Mouse (Mus musculus) embryonic facial prominence, embryonic 15.5 days (tissue): ENCODE data around the gene Tnr. TPM values are rescaled to one million over a fixed set of nuclear protein-coding genes. Genes with fewer than 3 reads are reported as not detected.

Experiments
- ATAC-seq: fragments of 200-750 bp; cut with Nextera tagmentation; 2 replicates; pipeline ENCODE4 v1.8.0; 2017; ENCODE audit warnings: low read depth, moderate TSS enrichment; ENCODE audit not compliant: insufficient number of reproducible peaks, low FRiP score, low TSS enrichment
- H3K27ac ChIP-seq: fragments of 300-500 bp; sonication (generic); replicated peaks from 2 replicates; pipeline ENCODE4 v1.5.1; 2015; ENCODE audit warnings: mild to moderate bottlenecking, inconsistent platforms
- H3K27me3 ChIP-seq: fragments of 300-500 bp; sonication (generic); 2 replicates; pipeline ENCODE4 v1.6.1; 2015; ENCODE audit warnings: inconsistent platforms
- H3K36me3 ChIP-seq: fragments of 300-500 bp; sonication (generic); 2 replicates; pipeline ENCODE4 v1.6.1; 2015; ENCODE audit warnings: mild to moderate bottlenecking, inconsistent platforms
- H3K4me1 ChIP-seq: fragments of 300-500 bp; sonication (generic); 2 replicates; pipeline ENCODE4 v1.6.1; 2015; ENCODE audit warnings: inconsistent platforms
- H3K4me2 ChIP-seq: fragments of 300-500 bp; sonication (generic); replicated peaks from 2 replicates; pipeline ENCODE4 v1.6.1; 2015; ENCODE audit warnings: mild to moderate bottlenecking, inconsistent platforms
- H3K4me3 ChIP-seq: fragments of 300-500 bp; sonication (generic); replicated peaks from 2 replicates; pipeline ENCODE4 v1.5.1; 2015; ENCODE audit warnings: mild to moderate bottlenecking, inconsistent platforms
- H3K9ac ChIP-seq: fragments of 300-500 bp; sonication (generic); 2 replicates; pipeline ENCODE4 v1.6.1; 2015; ENCODE audit warnings: inconsistent platforms
- H3K9me3 ChIP-seq: fragments of 300-500 bp; sonication (generic); replicated peaks from 2 replicates; pipeline ENCODE4 v1.6.1; 2016; ENCODE audit warnings: inconsistent platforms
- WGBS: fragments of 180-500 bp; shearing (Covaris S2); methylation state at CpG from one replicate; pipeline ENCODE4 v1.1.7; 2015; 5-methylcytosine and 5-hydroxymethylcytosine counted together
- polyA plus RNA-seq: library from polyadenylated mRNA; unstranded; fragments of >200 nt; fragmentation: Nextera tagmentation; extraction: Ambion mirVana; gene quantifications from 2 replicates; pipeline ENCODE4 v1.2.1, GENCODE M21; 2015

Tnr gene
- polyA plus RNA-seq, 1 experiment from 2014 or later: 0.23 TPM

DNA sequence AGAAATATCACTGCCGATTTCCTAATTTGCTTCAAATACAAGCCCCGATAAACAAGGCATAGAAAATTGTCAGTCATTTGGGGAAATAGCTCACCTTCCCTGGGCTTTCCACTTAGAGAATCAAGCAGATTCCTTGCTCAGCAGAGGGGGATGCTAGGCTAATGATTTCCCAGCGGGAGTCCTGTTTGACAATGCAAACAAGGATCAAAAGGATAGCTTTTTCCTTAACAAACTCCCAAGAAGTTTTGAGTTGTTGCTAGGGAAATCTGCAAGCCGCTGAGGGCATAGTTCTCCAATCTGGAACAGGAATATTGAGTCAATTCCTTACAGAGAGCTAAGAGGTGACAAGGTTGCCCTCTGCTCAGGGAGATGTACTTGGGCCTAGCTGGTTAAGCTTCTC lies 311.6 kb downstream of the Tnr start:
- ATAC-seq: no peak
- Histone ChIP-seq H3K4me1 (no peaks in the 10 kb centered on the region), H3K27me3 (no peaks in the 10 kb centered on the region), H3K9ac (no peak overlapping the region), H3K36me3 (no peaks in the 10 kb centered on the region), H3K27ac (no peak overlapping the region), H3K4me3 (no peak overlapping the region), H3K4me2 (no peak overlapping the region), H3K9me3 (no peaks in the 10 kb centered on the region)
- 17% methylated on average over 4 of the region's 4 CpGs for WGBS

GRCm38 (mm10) chr1:159840337-159840736 lies 316.8 kb downstream of the Tnr start:
- Histone ChIP-seq H3K4me2 (no peak overlapping the region), H3K27me3 (no peaks in the 10 kb centered on the region), H3K4me3 (no peak overlapping the region), H3K36me3 (no peaks in the 10 kb centered on the region), H3K9ac (no peak overlapping the region), H3K27ac (no peak overlapping the region), H3K9me3 (no peaks in the 10 kb centered on the region), H3K4me1 (no peaks in the 10 kb centered on the region)
- 27% methylated on average over 2 of the region's 2 CpGs for WGBS
- ATAC-seq: no peak

GRCm38 (mm10) chr1:159842876-159843275 lies 319.3 kb downstream of the Tnr start:
- Histone ChIP-seq H3K27me3 (no peaks in the 10 kb centered on the region), H3K4me3 (no peak overlapping the region), H3K9me3 (no peaks in the 10 kb centered on the region), H3K4me1 (no peaks in the 10 kb centered on the region), H3K4me2 (no peak overlapping the region), H3K36me3 (no peaks in the 10 kb centered on the region), H3K27ac (no peak overlapping the region), H3K9ac (no peak overlapping the region)
- no peak for ATAC-seq
- WGBS: 56% methylated on average over 5 of the region's 5 CpGs

DNA sequence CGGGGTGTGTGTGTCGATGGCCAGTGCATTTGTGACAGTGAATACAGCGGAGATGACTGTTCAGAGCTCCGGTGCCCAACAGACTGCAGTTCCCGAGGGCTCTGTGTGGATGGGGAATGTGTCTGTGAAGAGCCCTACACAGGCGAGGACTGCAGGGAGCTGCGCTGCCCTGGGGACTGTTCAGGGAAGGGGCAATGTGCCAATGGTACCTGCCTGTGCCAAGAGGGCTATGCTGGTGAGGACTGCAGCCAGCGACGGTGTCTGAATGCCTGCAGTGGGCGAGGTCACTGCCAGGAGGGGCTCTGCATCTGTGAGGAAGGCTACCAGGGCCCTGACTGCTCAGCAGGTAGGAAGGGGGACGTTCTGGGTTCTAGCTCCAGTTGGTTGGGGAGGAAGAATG lies 328.5 kb downstream of the Tnr start:
- H3K9ac ChIP-seq: no peak overlapping the region
- no peak overlapping the region for H3K4me2 ChIP-seq
- no peak overlapping the region for H3K27ac ChIP-seq
- H3K9me3 ChIP-seq: no peaks in the 10 kb centered on the region
- no peaks in the 10 kb centered on the region for H3K36me3 ChIP-seq
- H3K4me1 ChIP-seq: no peaks in the 10 kb centered on the region
- ATAC-seq: 0 out of 2 replicates have a peak, but pooled peaks have one; percentile 24
- H3K4me3 ChIP-seq: no peak overlapping the region
- 83% methylated on average over 11 of the region's 11 CpGs for WGBS
- H3K27me3 ChIP-seq: no peaks in the 10 kb centered on the region

- WGBS: 94% methylated on average over 1 of the region's 1 CpGs
- Histone ChIP-seq H3K4me1 (no peaks in the 10 kb centered on the region), H3K4me3 (no peak overlapping the region), H3K9ac (no peak overlapping the region), H3K36me3 (no peaks in the 10 kb centered on the region), H3K27ac (no peak overlapping the region), H3K4me2 (no peak overlapping the region), H3K27me3 (no peaks in the 10 kb centered on the region), H3K9me3 (no peaks in the 10 kb centered on the region)
- ATAC-seq: no peak
These were observed 330.7 kb downstream of the Tnr start for GRCm38 (mm10) chr1:159854261-159854660.

GRCm38 (mm10) chr1:159861782-159862474 lies 338.4 kb downstream of the Tnr start:
- no peaks in the 10 kb centered on the region for H3K4me1 ChIP-seq
- no peaks in the 10 kb centered on the region for H3K36me3 ChIP-seq
- ATAC-seq: peak; percentile 65
- H3K27me3 ChIP-seq: no peaks in the 10 kb centered on the region
- no peak overlapping the region for H3K4me3 ChIP-seq
- no peaks in the 10 kb centered on the region for H3K9me3 ChIP-seq
- 32% methylated on average over 3 of the region's 3 CpGs for WGBS
- no peak overlapping the region for H3K27ac ChIP-seq
- H3K4me2 ChIP-seq: no peak overlapping the region
- no peak overlapping the region for H3K9ac ChIP-seq

- Histone ChIP-seq H3K4me3 (no peak overlapping the region), H3K36me3 (no peaks in the 10 kb centered on the region), H3K4me1 (no peaks in the 10 kb centered on the region), H3K27ac (no peak overlapping the region), H3K27me3 (no peaks in the 10 kb centered on the region), H3K4me2 (no peak overlapping the region), H3K9ac (no peak overlapping the region), H3K9me3 (no peaks in the 10 kb centered on the region)
- ATAC-seq: no peak
- 39% methylated on average over 1 of the region's 1 CpGs for whole genome bisulfite sequencing
These were observed 342.1 kb downstream of the Tnr start for GRCm38 (mm10) chr1:159865696-159866095.

- no peak for ATAC-seq
- Histone ChIP-seq H3K4me1 (no peaks in the 10 kb centered on the region), H3K9me3 (no peaks in the 10 kb centered on the region), H3K4me2 (no peak overlapping the region), H3K27ac (no peak overlapping the region), H3K27me3 (no peaks in the 10 kb centered on the region), H3K9ac (no peak overlapping the region), H3K4me3 (no peak overlapping the region), H3K36me3 (no peaks in the 10 kb centered on the region)
- WGBS: 71% methylated on average over 6 of the region's 6 CpGs
These were observed 346.3 kb downstream of the Tnr start for GRCm38 (mm10) chr1:159869619-159870441.

DNA sequence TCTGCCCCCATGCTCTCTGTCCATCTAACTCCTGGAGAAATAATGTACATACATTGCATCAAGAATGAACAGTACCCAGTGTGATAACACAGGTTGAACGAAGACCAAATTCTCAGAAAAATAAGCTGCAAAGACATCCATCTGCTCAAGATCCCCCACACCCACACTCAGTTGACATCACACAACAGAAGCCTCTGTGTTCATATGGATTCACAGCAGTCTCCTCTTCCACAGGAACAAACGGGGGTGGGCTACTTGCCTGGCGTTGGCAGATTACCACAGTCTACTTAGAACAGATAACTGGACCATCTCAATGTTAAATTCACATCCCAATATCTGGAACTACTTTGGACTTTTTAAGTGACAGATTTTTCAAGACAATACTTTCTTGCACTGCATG lies 349.3 kb downstream of the Tnr start:
- H3K4me1 ChIP-seq: no peaks in the 10 kb centered on the region
- no peaks in the 10 kb centered on the region for H3K36me3 ChIP-seq
- no peak overlapping the region for H3K9ac ChIP-seq
- H3K4me2 ChIP-seq: no peak overlapping the region
- no peaks in the 10 kb centered on the region for H3K27me3 ChIP-seq
- no peak overlapping the region for H3K27ac ChIP-seq
- no peak for ATAC-seq
- no peaks in the 10 kb centered on the region for H3K9me3 ChIP-seq
- WGBS: 70% methylated on average over 3 of the region's 3 CpGs
- H3K4me3 ChIP-seq: no peak overlapping the region

GRCm38 (mm10) chr1:159878681-159879080 lies 355.1 kb downstream of the Tnr start:
- H3K4me3 ChIP-seq: no peak overlapping the region
- ATAC-seq: no peak
- no peak overlapping the region for H3K27ac ChIP-seq
- no peaks in the 10 kb centered on the region for H3K36me3 ChIP-seq
- no peak overlapping the region for H3K4me2 ChIP-seq
- no peaks in the 10 kb centered on the region for H3K4me1 ChIP-seq
- H3K9ac ChIP-seq: no peak overlapping the region
- WGBS: 50% methylated on average over 3 of the region's 3 CpGs
- no peaks in the 10 kb centered on the region for H3K27me3 ChIP-seq
- no peaks in the 10 kb centered on the region for H3K9me3 ChIP-seq

GRCm38 (mm10) chr1:159879866-159880265 lies 356.3 kb downstream of the Tnr start:
- ATAC-seq: no peak
- Histone ChIP-seq H3K4me1 (no peaks in the 10 kb centered on the region), H3K9me3 (no peaks in the 10 kb centered on the region), H3K4me2 (no peak overlapping the region), H3K4me3 (no peak overlapping the region), H3K27me3 (no peaks in the 10 kb centered on the region), H3K36me3 (no peaks in the 10 kb centered on the region), H3K9ac (no peak overlapping the region), H3K27ac (no peak overlapping the region)
- 76% methylated on average over 4 of the region's 4 CpGs for WGBS
